Mouse (Mus musculus): ENCODE measurements around the gene Ly6g6f. TPM values are rescaled to one million over a fixed set of nuclear protein-coding genes. Genes with fewer than 3 reads are reported as not detected.
"Not testable (repeated sequence)": the region's sequence is repeated elsewhere in the genome, so short reads cannot be mapped to it uniquely, and the experiment has no call there.

Gene Ly6g6f
- total and polyA plus RNA-seq, 2 experiments from 2014 or later: not detected

- 79% methylated on average over 11 of the region's 11 CpGs for WGBS
- Histone ChIP-seq H3K27ac (ENCODE audit: low read depth, low read length) (no peak overlapping the region), H3K9ac (no peak overlapping the region), H3K4me2 (ENCODE audit: low read depth) (no peak overlapping the region), H3K27me3 (ENCODE audit: insufficient read depth, low read length) (no peaks in the 10 kb centered on the region), H3K4me1 (ENCODE audit: insufficient read depth) (peaks cover 11% of the 10 kb centered on the region), H3K9me3 (ENCODE audit: low read length) (no peaks in the 10 kb centered on the region), H3K36me3 (ENCODE audit: insufficient read depth) (peaks cover 9% of the 10 kb centered on the region; the same call in 1 of the 2 replicates), H3K4me3 (ENCODE audit: low read depth, low read length) (no peak overlapping the region)
- ATAC-seq: no peak
- no peak for DNase-seq
- TF ChIP-seq CTCF (IDR thresholded peaks at IDR 0.05; ENCODE audit: low read depth): no peak
These were observed 43.6 kb upstream of the Ly6g6f start for GRCm38 (mm10) chr17:35128996-35129395.

- ATAC-seq (no peak), DNase-seq (no peak)
- peak overlapping the region; percentile 63 for H3K4me3 ChIP-seq (ENCODE audit: low read depth, low read length)
- H3K9me3 ChIP-seq (ENCODE audit: low read length): no peaks in the 10 kb centered on the region
- 71% methylated on average over 13 of the region's 13 CpGs for WGBS
- H3K36me3 ChIP-seq (ENCODE audit: insufficient read depth): peaks cover 9% of the 10 kb centered on the region; the same call in 1 of the 2 replicates
- no peaks in the 10 kb centered on the region for H3K27me3 ChIP-seq (ENCODE audit: insufficient read depth, low read length)
- peak overlapping the region; percentile 81; the same call in 1 of the 2 replicates for H3K9ac ChIP-seq
- peak overlapping the region; percentile 86 for H3K4me2 ChIP-seq (ENCODE audit: low read depth)
- peaks cover 11% of the 10 kb centered on the region for H3K4me1 ChIP-seq (ENCODE audit: insufficient read depth)
- no peak for TF ChIP-seq CTCF (IDR thresholded peaks at IDR 0.05; ENCODE audit: low read depth)
- H3K27ac ChIP-seq (ENCODE audit: low read depth, low read length): no peak overlapping the region
These were observed 41.6 kb upstream of the Ly6g6f start for GRCm38 (mm10) chr17:35127017-35127416.

- WGBS: under 1% methylated on average over 36 of the region's 36 CpGs
- Histone ChIP-seq H3K36me3 (ENCODE audit: insufficient read depth) (peaks cover 9% of the 10 kb centered on the region; the same call in 1 of the 2 replicates), H3K27ac (ENCODE audit: low read depth, low read length) (peak within 1 kb of the TSS; percentile 79), H3K4me1 (ENCODE audit: insufficient read depth) (peaks cover 11% of the 10 kb centered on the region), H3K9me3 (ENCODE audit: low read length) (no peaks in the 10 kb centered on the region), H3K9ac (peak within 1 kb of the TSS; percentile 81), H3K27me3 (ENCODE audit: insufficient read depth, low read length) (no peaks in the 10 kb centered on the region), H3K4me2 (ENCODE audit: low read depth) (peak within 1 kb of the TSS; percentile 86), H3K4me3 (ENCODE audit: low read depth, low read length) (peak within 1 kb of the TSS; percentile 63)
- DNase-seq (peak; percentile 74), ATAC-seq (peak; percentile 26)
- TF ChIP-seq CTCF (IDR thresholded peaks at IDR 0.05; ENCODE audit: low read depth): no peak
These were observed 40.8 kb upstream of the Ly6g6f start, which contains the start of gene D17H6S53E for GRCm38 (mm10) chr17:35126206-35126611. Gene D17H6S53E (plus strand): TSS chr17:35126373.

GRCm38 (mm10) chr17:35125578-35125977 is 40.2 kb upstream of the Ly6g6f start:
- no peak for TF ChIP-seq CTCF (IDR thresholded peaks at IDR 0.05; ENCODE audit: low read depth)
- Histone ChIP-seq H3K27me3 (ENCODE audit: insufficient read depth, low read length) (no peaks in the 10 kb centered on the region), H3K4me1 (ENCODE audit: insufficient read depth) (peaks cover 11% of the 10 kb centered on the region), H3K36me3 (ENCODE audit: insufficient read depth) (peaks cover 9% of the 10 kb centered on the region; the same call in 1 of the 2 replicates), H3K4me3 (ENCODE audit: low read depth, low read length) (peak overlapping the region; percentile 63), H3K9ac (peak overlapping the region; percentile 81), H3K4me2 (ENCODE audit: low read depth) (peak overlapping the region; percentile 86), H3K27ac (ENCODE audit: low read depth, low read length) (peak overlapping the region; percentile 79; the same call in 1 of the 2 replicates), H3K9me3 (ENCODE audit: low read length) (no peaks in the 10 kb centered on the region)
- no peak for DNase-seq
- 29% methylated on average over 6 of the region's 6 CpGs for WGBS
- no peak for ATAC-seq

GRCm38 (mm10) chr17:35125081-35125480 is 39.7 kb upstream of the Ly6g6f start:
- no peak for TF ChIP-seq CTCF (IDR thresholded peaks at IDR 0.05; ENCODE audit: low read depth)
- Histone ChIP-seq H3K4me3 (ENCODE audit: low read depth, low read length) (no peak overlapping the region), H3K36me3 (ENCODE audit: insufficient read depth) (peaks cover 9% of the 10 kb centered on the region; the same call in 1 of the 2 replicates), H3K4me1 (ENCODE audit: insufficient read depth) (peaks cover 11% of the 10 kb centered on the region), H3K27me3 (ENCODE audit: insufficient read depth, low read length) (no peaks in the 10 kb centered on the region), H3K4me2 (ENCODE audit: low read depth) (no peak overlapping the region), H3K27ac (ENCODE audit: low read depth, low read length) (0 out of 2 replicates have a peak overlapping the region, but pooled peaks have one; percentile 3), H3K9me3 (ENCODE audit: low read length) (no peaks in the 10 kb centered on the region), H3K9ac (no peak overlapping the region)
- 96% methylated on average over 1 of the region's 1 CpGs for WGBS
- ATAC-seq (no peak), DNase-seq (no peak)

- H3K27ac ChIP-seq (ENCODE audit: low read depth, low read length); ATAC-seq; DNase-seq; H3K4me3 ChIP-seq (ENCODE audit: low read depth, low read length); H3K4me2 ChIP-seq (ENCODE audit: low read depth); H3K9ac ChIP-seq; H3K9me3 ChIP-seq (ENCODE audit: low read length); H3K27me3 ChIP-seq (ENCODE audit: insufficient read depth, low read length): not testable (repeated sequence)
- 97% methylated on average over 12 of the region's 12 CpGs for WGBS
- H3K4me1 ChIP-seq (ENCODE audit: insufficient read depth): peaks cover 11% of the 10 kb centered on the region
- peaks cover 13% of the 10 kb centered on the region; the same call in 1 of the 2 replicates for H3K36me3 ChIP-seq (ENCODE audit: insufficient read depth)
These were observed 39.0 kb upstream of the Ly6g6f start for GRCm38 (mm10) chr17:35124261-35124896.

GRCm38 (mm10) chr17:35123287-35123686 is 37.9 kb upstream of the Ly6g6f start:
- WGBS: 91% methylated on average over 9 of the region's 9 CpGs
- Histone ChIP-seq H3K36me3 (ENCODE audit: insufficient read depth) (peaks cover 17% of the 10 kb centered on the region), H3K4me1 (ENCODE audit: insufficient read depth) (peaks cover 11% of the 10 kb centered on the region)
- H3K4me3 ChIP-seq (ENCODE audit: low read depth, low read length); H3K9ac ChIP-seq; ATAC-seq; H3K9me3 ChIP-seq (ENCODE audit: low read length); DNase-seq; H3K27me3 ChIP-seq (ENCODE audit: insufficient read depth, low read length); H3K27ac ChIP-seq (ENCODE audit: low read depth, low read length); H3K4me2 ChIP-seq (ENCODE audit: low read depth): not testable (repeated sequence)
